Mouse (Mus musculus) erythroblast, adult 5-6 weeks (primary cell): Measurements from ENCODE around the gene Lrrc17. TPM values are rescaled to one million over a fixed set of nuclear protein-coding genes. Genes with fewer than 3 reads are reported as not detected.
"Not testable (repeated sequence)": the region's sequence is repeated elsewhere in the genome, so short reads cannot be mapped to it uniquely, and the experiment has no call there.

ENCODE experiments used
- ATAC-seq: replicated peaks from 2 replicates; pipeline ENCODE4 v1.8.0; 2016; ENCODE audit warnings: moderate number of reproducible peaks, mild to moderate bottlenecking, moderate TSS enrichment, inconsistent platforms; ENCODE audit not compliant: poor library complexity, low FRiP score, severe bottlenecking
- total RNA-seq, 2 experiments: library from RNA; stranded (forward) in 1 of 2; stranded (reverse) in 1 of 2; fragments of 150-400 nt in 1 of 2; fragments of 200-764, 138-1000 nt in 1 of 2; gene quantifications; 2 replicates each; pipeline versions ENCODE4 v1.2.3 to v1.2.4; 2015 to 2017; ENCODE audit warnings: low replicate concordance in 2 of 2

The Lrrc17 gene
- total RNA-seq, 2 experiments from 2014 or later: 0.85 TPM; not detected in 1

DNA sequence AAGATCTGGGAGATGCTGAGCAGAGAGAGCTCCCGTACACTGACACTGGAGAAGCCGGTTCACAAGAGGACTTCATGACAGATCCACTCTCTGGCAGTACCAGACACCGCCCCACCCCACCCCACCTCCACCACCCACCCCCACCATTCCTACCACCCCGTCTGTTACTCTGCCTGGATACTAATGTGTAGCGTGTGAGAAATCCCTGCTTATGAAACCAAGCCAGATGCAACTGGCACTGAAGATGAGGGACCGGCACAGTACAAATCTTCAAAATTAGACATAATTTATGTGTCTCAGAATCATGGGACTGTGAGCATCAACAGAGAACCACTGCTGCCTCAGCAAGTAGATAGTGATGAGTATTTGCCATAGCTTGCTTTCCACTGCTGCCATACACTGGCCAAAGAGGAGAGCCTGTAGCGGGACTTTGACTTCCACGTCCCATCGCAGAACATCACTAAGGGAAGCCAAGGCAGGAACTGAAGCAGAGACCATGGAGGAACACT lies 49.9 kb downstream of the Lrrc17 start:
- no peak for ATAC-seq

DNA sequence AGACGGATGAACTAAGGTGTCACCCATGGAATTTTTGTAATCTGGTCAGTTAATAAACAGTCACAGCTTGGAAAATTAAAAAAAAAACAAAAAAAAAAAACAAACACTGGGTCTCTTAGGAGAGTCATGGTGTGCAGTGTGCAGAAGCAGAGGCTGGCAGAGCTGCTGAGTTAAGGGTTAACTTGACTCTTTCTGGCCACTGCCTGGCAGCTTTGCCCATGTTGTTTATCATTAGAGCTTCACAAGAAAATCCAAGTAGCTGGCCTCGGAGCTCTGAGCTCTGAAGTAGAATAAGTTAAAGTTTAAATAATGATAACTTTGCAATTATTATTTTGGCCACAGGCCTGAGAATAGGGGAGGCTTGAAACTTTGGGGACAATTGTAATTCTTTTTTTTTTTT lies 56.2 kb downstream of the Lrrc17 start:
- not testable (repeated sequence) for ATAC-seq

DNA sequence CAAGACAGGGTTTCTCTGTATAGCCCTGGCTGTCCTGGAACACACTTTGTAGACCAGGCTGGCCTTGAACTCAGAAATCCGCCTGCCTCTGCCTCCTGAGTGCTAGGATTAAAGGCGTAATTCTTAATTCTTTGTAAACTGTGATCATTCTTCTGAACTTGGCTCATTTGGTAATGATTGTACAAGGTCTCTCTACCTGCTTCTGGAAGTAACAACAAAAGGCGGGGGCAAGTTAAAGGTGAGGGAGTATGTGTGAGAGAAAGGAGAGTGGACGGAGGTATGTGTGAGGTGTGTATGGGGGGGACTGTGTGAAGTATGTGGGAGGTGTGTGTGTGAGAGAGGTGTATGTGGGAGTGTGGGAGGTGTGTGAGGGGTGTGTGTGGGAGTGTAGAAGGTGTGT lies 56.6 kb downstream of the Lrrc17 start:
- ATAC-seq: no peak

DNA sequence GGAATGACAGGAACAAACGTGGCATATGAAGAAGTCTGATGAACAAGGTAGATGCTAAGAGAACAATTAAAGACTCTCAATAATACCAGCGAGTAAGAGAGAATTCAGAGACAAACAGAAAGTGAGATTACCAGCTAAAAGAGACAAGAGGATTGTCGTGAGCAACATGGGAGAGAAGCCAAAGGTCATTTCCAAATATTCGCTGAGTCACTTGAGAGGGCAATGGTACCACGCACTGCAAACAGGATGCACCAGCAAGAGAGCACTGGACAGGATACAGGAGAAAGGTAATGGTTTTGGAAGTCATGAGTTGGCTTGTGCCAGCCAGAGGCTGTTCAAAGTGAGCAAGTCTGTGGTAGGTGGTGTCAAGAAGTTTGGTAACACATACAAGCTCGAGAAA lies 62.6 kb downstream of the Lrrc17 start:
- no peak for ATAC-seq

DNA sequence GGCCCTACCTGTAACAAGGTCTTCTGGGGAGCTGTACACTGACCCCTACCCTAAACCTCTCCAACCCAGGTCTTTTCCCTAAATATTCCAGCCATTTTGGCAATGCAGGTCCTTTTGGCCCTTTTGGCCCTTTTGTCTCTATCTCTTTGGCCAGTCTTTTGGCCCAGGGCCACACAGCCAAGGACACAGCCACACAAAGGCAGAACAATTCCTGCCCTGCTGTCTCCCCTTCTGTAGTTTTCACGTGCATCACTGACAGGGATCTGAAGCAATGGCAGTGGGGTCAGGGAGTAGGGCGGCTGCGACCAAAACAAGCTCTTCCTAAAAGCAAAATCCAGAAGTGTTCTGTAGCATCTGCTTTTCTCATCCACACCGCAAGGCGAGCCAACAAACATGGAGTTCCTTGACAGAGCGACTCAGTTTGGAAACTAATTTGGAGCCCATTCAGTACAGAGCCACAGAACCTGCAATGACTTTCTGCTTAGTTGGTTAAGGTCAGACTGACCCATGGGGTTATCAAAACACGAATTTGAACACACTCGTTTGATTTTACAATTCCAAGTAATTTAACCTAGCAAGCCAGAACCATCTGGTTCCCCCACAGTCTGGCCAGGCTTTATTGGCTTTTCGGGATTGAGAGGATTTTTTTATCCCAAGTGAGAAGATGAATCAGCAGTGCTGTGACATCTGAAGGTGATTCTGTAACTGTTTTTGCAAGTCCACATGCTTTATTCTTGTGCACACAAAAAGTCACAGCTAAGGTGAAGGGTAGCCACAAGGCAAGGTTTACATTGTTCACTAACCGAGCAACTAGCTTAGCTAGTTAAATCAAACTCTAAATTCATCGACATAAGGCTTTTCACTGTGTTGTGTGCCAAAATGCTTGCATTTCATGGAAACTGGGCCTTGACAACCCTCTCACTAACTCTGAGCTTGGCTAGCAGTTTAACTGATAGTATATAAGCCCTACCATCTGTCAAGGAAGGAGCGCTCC lies 65.2 kb downstream of the Lrrc17 start:
- ATAC-seq: no peak

DNA sequence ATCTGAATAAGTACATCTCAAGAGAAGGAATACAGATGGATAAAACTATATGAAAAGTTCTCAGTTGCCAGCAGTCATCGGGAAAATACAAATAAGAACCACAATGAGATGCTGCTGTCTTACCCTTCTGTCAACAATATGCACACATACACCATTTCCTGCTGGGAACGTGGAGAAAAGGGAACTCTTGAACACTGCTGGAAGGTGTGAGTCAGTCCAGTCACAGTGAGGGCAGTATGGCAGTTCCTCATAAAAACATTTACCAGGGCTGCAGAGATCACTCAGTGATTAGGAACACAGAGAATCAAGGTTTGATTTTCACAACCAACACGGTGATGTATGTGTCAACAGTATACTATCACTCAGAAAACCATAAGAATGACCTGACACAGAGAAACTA lies 67.6 kb downstream of the Lrrc17 start:
- no peak for ATAC-seq

DNA sequence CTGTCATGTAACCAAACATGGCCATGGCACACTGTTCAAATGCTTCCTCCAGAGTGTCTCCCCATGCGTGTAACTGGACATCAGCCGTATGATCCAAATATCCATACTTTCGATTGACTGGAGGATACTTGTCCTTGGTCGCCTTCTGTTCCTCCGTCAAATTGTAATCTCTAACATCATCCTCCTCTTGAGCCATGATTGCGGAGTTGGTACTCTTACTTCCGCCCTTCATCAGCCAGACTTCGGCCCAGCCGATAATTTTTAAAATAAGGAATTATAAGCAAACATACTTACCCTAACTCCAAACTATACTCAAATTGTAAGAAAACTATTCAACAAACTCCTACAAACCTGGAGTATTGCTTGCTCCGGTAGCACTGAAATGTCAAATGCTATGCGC lies 70.9 kb downstream of the Lrrc17 start:
- ATAC-seq: peak; percentile 82; the same call in 1 of the 2 replicates

DNA sequence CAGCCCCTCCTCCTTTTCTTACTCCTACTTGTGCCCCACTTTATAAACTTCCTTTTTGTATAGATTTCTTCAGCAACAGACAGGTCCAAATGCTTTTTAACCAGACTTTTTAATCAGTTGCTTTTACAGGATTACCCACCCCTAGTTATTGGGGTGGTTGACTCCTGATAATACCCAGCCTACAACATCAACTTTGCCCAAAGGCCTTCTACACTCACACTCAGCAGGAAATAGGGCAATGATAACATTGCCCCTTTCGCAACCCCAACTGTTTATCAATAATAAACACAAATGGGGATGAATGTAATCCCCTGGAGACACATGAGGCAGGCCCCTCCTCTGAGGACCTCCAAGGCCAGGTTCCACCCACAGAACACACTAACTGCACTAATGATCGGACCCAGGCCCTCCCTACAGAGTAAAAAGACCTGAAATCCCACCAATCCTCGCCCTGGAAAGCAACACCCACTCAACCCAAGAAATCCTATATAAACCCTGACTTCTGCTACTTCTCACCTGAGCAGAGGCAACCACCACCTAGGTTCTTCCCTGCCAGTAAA lies 73.2 kb downstream of the Lrrc17 start:
- ATAC-seq: no peak

Other genes starting within 250 kb of the Lrrc17 start
- gene Fgl2, start 170.9 kb upstream of the Lrrc17 start, total RNA-seq (2015; ENCODE audit: low replicate concordance): 12.1 and 14.8 TPM in 2 replicates
- 10.0 and 10.7 TPM in 2 replicates for gene Fgl2, start 170.9 kb upstream of the Lrrc17 start, total RNA-seq (2017; ENCODE audit: low replicate concordance)
- not detected in 2 replicates for gene Ccdc146, start 118.9 kb upstream of the Lrrc17 start, total RNA-seq (2015; ENCODE audit: low replicate concordance)
- not detected in 2 replicates for gene Ccdc146, start 118.9 kb upstream of the Lrrc17 start, total RNA-seq (2017; ENCODE audit: low replicate concordance)
- gene Fam185a, start 118.6 kb upstream of the Lrrc17 start, total RNA-seq (2015; ENCODE audit: low replicate concordance): 0.96 and 1.5 TPM in 2 replicates
- 0.51 and 1.8 TPM in 2 replicates for gene Fam185a, start 118.6 kb upstream of the Lrrc17 start, total RNA-seq (2017; ENCODE audit: low replicate concordance)
- gene Fbxl13, start 102.1 kb downstream of the Lrrc17 start, total RNA-seq (2015; ENCODE audit: low replicate concordance): not detected in 2 replicates
- gene Fbxl13, start 102.1 kb downstream of the Lrrc17 start, total RNA-seq (2017; ENCODE audit: low replicate concordance): not detected in 2 replicates
- 11.0 and 16.7 TPM in 2 replicates for gene Armc10, start 102.3 kb downstream of the Lrrc17 start, total RNA-seq (2015; ENCODE audit: low replicate concordance)
- 4.6 and 5.1 TPM in 2 replicates for gene Armc10, start 102.3 kb downstream of the Lrrc17 start, total RNA-seq (2017; ENCODE audit: low replicate concordance)
- gene Napepld, start 157.8 kb downstream of the Lrrc17 start, total RNA-seq (2015; ENCODE audit: low replicate concordance): 0.19 and 0.63 TPM in 2 replicates
- 0.60 and 2.0 TPM in 2 replicates for gene Napepld, start 157.8 kb downstream of the Lrrc17 start, total RNA-seq (2017; ENCODE audit: low replicate concordance)
- 14.6 and 20.8 TPM in 2 replicates for gene Pmpcb, start 193.6 kb downstream of the Lrrc17 start, total RNA-seq (2015; ENCODE audit: low replicate concordance)
- 31.6 and 35.8 TPM in 2 replicates for gene Pmpcb, start 193.6 kb downstream of the Lrrc17 start, total RNA-seq (2017; ENCODE audit: low replicate concordance)
- gene Dnajc2, start 241.7 kb downstream of the Lrrc17 start, total RNA-seq (2015; ENCODE audit: low replicate concordance): 24.2 and 26.3 TPM in 2 replicates
- 33.3 and 36.5 TPM in 2 replicates for gene Dnajc2, start 241.7 kb downstream of the Lrrc17 start, total RNA-seq (2017; ENCODE audit: low replicate concordance)
- 38.2 and 38.4 TPM in 2 replicates for gene Psmc2, start 241.7 kb downstream of the Lrrc17 start, total RNA-seq (2015; ENCODE audit: low replicate concordance)
- gene Psmc2, start 241.7 kb downstream of the Lrrc17 start, total RNA-seq (2017; ENCODE audit: low replicate concordance): 35.4 and 40.5 TPM in 2 replicates